Mouse (Mus musculus): ENCODE data around the gene Sike1.
A peak's percentile ranks its signal among the peaks of the same experiment; 100 is the strongest.

Sike1 gene

GRCm38 (mm10) chr3:102995605-102996321 is at the start of gene Sike1:
TSS of gene Sike1 (plus strand) at chr3:102995708.
- DNase-seq (ENCODE audit: low spot score), result peak; percentile 95

- no peak for DNase-seq (ENCODE audit: low spot score)
Measured at GRCm38 (mm10) chr3:102946312-102946711, 49.2 kb upstream of the Sike1 start.

- DNase-seq (ENCODE audit: low spot score), result no peak
Measured at GRCm38 (mm10) chr3:102946861-102947260, 48.6 kb upstream of the Sike1 start.

- no peak for DNase-seq (ENCODE audit: low spot score)
Measured at GRCm38 (mm10) chr3:102954476-102954875, 41.0 kb upstream of the Sike1 start.

DNA sequence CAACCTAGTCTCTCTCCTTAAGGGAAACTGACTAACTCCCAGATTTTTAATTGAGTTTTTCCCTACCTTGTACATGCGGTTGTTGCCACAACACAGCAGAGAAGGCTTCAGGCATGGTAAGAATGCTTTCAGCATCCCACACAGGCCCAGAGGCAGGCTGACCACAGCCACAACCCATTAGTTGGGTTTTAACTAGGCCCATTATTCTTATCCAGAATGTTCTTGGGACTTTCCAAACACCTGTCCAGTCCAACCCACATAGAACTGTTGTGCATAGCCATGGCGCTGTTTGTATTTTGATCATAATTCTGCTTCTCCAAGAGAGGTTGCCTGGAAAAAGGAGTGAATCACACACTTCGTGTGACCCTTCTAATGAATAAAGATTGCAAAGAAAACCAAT is 40.4 kb upstream of the Sike1 start:
- no peak for DNase-seq (ENCODE audit: low spot score)

- no peak for DNase-seq (ENCODE audit: low spot score)
Measured at GRCm38 (mm10) chr3:102955596-102955995, 39.9 kb upstream of the Sike1 start.

GRCm38 (mm10) chr3:102964033-102964432 is 31.5 kb upstream of the Sike1 start, which contains the start of gene Nr1h5:
TSS of gene Nr1h5 (minus strand) at chr3:102964133.
- DNase-seq (ENCODE audit: low spot score), result no peak

- DNase-seq (ENCODE audit: low spot score), result peak; percentile 3
Measured at GRCm38 (mm10) chr3:102970067-102970466, 25.4 kb upstream of the Sike1 start.

DNA sequence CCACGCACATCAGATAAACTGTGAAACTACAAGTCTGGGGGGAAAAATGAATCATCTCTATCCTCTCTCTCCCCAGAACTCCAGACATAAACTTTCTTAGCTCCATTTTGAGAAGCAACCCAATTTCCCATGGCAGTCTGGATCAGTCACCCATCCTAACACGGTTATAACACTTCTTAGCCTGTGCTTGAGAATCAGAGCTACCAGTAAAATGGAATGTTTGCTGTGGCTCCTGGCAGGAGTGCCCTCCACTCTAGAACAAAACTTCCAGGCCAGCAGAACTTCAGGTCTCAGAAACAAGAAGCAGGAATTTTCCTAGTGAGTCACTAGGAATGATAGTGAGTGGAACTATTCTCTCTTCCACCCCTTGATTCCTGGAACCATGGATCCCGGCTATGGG is 25.0 kb upstream of the Sike1 start:
- no peak for DNase-seq (ENCODE audit: low spot score)

GRCm38 (mm10) chr3:102976906-102977305 is 18.6 kb upstream of the Sike1 start:
- DNase-seq (ENCODE audit: low spot score), result no peak

DNA sequence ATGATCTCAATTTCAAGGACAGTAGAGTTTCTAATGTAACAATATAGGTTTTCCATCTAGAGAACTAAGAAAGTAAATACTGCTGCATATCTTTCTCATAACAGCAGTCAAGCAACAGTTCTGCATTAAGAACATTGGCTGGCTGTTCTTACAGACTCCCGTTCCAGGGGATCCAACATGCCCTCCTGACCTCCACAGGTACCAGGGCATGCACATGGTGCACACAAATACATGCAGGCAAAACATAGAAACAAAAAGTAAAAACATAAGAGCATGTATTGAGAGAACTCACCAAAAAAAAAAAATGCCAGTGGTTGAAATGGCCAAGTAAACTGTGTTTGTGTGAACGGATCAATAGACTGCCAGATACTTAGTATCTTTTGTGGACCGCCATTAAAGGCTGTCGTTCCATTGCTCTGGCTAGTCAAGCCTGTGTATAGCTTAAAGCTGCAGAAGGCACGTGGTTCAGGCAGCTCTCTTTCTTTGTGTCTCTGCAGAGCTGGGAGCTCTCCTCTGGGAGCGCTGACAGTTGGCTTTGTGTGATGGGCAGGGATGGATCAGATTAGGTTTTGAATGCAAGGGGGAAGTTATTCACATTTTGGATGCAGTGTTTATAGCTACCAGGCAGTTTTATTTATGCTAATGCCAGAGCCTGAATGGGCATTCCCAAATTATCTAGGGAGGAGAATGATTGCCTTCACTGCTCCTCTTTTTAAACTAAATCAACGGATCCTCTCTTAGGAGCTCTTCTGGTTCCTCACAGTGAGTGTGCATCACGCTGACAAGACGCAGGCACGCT is 15.8 kb upstream of the Sike1 start:
- DNase-seq (ENCODE audit: low spot score), result no peak

DNA sequence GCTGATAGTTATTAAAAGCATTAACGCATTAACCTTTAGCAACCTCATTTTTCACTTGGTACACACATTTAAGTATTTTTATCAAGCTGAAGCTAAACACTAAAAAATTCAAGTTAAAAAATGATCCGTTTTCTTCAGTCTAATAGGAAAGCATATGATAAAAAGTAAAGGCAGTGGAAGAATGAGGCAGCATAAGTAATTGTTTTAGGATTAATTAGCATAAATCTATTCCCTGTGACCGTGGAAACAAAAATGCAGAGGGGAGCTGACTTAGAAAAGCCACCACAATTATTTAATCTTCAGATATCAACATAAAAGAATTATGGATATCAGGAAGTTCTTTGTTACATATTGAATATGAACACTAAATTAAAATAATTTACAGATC is 15.2 kb upstream of the Sike1 start:
- DNase-seq (ENCODE audit: low spot score), result no peak

GRCm38 (mm10) chr3:102991041-102991440 is 4.5 kb upstream of the Sike1 start:
- DNase-seq (ENCODE audit: low spot score), result no peak

DNA sequence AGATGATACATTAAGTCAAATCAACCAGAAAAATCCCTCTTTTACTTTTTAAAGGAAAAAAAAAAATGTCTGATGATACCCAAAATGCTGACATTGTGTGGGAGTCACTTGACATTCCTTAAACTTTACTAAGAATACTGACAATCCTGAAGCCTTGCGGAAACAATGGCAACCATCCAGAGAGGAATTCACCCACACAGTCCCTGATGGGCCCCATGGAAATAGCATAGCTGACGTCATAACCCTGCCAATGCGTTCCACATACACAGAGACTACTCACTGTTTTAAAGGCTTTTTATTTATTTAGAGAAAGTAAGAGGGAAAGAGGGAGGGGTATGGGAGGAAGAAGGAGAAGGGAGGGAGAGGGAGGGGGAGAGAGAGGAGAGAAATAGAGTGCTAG is 2.6 kb upstream of the Sike1 start:
- no peak for DNase-seq (ENCODE audit: low spot score)

DNA sequence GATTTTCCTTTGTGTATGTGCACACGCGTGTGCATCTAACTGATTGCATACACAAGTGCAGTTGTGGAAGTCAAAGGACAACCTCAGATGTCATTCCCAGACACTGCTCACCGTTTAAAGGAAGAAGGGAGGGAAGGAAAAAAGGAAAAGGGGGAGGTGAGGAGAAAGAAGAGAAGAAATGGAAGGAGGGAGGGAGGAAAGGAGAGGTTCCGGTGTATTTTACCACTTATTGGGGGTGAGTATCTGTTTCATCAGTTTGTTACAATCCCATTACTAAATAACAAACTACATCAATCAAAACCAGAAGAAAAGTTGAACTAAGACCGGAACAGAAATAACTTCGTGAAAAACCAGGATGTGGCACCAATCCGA is 289 bp upstream of the Sike1 start:
- no peak for DNase-seq (ENCODE audit: low spot score)

DNA sequence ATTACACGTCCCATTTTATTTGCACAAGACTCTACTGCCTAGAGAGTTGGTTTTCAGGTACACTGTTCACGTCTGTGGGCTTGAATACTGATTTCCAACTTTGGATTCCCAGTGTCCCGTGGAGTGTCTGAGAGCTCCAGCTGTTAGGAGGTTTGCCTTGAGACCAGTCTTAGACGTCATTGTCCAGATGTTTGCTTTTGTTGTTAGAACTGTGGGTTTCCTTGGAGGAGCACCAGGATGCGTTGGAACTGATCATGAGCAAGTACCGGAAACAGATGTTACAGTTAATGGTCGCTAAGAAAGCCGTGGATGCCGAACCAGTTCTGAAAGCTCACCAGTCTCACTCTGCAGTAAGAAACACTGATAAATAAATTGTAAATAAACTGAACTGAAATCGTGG is 1.5 kb downstream of the Sike1 start:
- DNase-seq (ENCODE audit: low spot score), result no peak

DNA sequence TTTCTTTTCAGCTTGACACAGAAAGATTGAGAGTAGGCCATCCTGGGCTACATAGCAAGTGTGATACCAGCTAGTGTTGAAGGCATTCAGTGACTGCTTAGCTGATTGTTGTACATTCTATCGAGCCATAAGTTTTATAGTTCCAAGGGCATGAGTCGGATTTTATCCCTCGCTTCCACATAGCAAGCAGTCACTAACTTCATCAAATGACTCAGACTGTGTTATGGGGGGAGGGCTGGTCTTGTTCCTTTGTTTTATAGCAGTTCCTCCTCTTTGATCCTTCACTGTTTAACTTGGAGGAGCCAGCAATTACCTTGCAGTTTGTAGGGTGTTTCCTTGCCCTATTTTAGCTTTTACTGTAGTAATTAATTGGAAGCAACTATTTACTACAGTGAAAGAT is 2.1 kb downstream of the Sike1 start:
- DNase-seq (ENCODE audit: low spot score), result no peak

GRCm38 (mm10) chr3:103001595-103001994 is 6.1 kb downstream of the Sike1 start:
- DNase-seq (ENCODE audit: low spot score), result no peak

DNA sequence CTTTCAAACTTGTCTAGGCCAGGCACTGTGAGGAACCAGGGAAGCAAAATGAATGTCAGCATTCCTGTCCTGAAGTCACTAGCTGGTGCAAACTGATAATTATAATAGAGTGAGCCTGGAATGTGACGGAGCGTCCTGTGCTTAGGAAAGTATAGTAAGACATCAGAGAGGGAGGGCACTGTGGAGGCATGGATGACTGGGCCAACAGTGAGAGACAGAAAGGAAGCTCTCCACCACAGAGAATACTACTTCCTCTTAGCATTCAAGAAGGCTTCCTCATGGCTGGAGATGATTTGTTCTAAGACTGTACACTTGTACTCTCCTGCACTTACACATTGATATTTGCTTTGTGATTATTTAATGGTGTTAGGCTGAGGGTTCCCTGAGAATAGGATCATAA is 21.8 kb downstream of the Sike1 start:
- no peak for DNase-seq (ENCODE audit: low spot score)

- no peak for DNase-seq (ENCODE audit: low spot score)
Measured at GRCm38 (mm10) chr3:103019462-103019861, 24.0 kb downstream of the Sike1 start.

DNA sequence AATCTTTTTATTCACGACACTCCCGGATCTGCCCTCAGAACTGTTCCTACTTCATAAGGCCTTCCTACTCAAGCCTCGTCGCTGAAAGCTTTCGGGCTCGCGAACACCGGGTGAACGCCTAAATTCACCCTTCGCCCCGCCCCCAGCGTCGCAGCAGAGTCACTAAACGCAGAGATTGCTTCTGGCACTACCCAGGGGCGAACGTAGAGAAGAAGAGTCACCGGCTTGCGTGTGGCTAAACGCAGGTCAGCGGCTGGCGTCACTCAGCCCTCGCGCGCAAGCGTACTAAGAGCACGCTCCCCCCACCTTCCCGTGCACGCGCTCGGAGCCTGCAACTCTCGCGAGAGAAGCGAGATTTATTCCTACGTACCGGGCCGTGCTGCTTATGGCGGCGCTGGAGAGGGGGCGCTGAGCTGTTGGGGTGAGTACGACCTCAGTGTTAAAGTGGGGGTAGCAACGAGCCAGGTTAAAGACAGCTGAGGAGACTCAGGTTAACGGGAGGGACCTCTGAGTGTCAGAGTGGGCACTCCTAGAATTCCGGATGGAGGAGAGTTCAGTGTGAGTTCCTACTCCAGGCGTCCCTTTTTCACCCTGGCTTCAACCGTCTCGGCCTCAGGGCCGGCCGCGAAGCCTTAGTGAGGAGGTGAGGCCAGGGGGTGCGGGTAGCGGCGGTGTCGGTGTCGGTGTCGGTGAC is 24.9 kb downstream of the Sike1 start, which contains the start of gene Csde1:
Gene Csde1 (plus strand): TSS at position 178 of the 694 bp plus-strand sequence.
- peak; percentile 98 for DNase-seq (ENCODE audit: low spot score)

- DNase-seq (ENCODE audit: low spot score), result peak; percentile 91
Measured at GRCm38 (mm10) chr3:103020943-103021638, 25.6 kb downstream of the Sike1 start.

Data from urinary bladder, postnatal 14 days (tissue).